Mouse (Mus musculus): Measurements from ENCODE around the gene Gm49387.
"Not testable (repeated sequence)": the region's sequence is repeated elsewhere in the genome, so short reads cannot be mapped to it uniquely, and the experiment has no call there.

Gene Gm49387

DNA sequence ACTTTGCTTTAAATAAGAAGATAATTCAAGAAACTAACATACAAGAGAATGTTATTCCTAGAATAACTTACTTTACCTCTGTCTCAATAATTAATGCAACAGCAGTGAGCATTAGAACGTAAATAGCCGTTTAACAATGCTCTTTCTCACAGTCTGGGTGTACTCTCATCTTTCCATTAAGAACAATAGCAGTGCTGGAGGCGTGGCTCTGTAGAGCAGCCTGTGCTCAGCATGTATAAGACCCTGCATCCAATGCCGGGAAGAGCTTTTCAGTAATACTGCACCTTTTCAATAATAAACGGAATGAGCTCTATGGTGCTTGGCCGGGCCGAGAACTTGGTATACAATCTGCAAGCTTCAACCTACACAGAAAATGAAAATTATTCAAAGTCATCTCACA is 10.0 kb downstream of the Gm49387 start:
- no peak for DNase-seq

DNA sequence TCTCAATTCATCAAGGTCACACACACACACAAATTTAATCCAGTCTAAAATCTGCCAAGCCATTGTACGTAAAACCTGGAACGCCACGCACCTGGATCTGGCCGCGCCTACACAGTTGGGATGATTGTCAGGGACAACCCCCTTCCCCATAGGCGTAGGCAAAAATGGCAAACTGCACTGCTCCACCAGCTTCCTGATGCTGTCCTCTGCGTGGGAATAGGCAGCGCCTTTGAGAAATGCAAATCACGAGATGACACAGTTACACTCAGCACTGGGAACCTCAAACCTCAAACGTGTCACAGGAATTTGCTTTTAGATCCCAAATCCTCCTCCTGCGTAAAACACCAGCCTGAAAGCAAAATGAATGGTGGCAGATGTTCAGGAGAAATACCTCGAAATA is 17.9 kb downstream of the Gm49387 start:
- no peak for DNase-seq

DNA sequence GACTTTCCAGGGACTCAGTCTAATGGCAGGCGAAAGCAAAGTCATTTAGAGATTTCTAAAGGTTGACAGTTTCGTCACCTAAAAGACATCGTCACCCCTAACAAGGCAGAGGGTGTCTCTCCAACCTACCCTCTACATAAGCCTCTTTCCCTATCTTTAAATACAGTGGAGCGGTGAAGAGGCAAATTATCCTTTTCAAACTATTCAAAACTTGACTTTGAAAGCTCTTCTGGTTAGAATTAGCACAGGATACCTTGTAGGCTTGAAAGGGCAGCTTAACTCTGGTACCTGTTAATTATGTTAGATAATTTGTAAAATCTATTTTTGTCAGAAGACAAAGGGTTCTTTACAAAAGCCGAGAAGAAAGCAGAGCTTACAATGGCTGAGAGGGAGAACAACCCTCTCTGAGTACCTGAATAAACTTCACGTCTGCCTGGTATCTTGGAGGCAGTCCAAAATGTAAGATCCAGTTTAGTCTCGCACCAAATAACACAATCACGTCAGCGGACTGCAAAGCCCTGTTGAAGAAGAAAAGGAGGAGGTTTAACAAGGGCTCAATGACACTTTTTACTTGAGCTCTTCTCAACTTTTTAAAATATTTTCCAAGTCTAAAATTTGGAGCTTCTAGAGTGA is 20.0 kb downstream of the Gm49387 start:
- no peak for DNase-seq

DNA sequence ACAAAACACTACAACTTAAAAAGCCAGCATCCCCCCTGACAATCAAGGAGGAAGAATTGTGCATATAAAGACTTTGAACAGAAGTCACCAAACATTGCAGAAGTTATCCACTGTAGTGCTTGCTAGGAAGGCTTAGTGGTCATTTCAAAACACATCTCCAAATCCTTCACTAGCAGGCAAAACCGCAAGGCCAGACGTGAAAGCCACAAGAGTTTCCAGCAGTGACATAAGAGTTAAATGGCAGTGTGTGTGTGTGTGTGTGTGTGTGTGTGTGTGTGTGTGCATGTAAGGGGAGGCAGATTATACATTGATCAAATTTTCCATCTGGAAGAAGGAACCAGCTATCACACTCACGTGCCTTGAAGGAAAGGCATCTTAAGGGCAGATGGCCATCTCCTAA is 22.7 kb downstream of the Gm49387 start:
- no peak for DNase-seq

DNA sequence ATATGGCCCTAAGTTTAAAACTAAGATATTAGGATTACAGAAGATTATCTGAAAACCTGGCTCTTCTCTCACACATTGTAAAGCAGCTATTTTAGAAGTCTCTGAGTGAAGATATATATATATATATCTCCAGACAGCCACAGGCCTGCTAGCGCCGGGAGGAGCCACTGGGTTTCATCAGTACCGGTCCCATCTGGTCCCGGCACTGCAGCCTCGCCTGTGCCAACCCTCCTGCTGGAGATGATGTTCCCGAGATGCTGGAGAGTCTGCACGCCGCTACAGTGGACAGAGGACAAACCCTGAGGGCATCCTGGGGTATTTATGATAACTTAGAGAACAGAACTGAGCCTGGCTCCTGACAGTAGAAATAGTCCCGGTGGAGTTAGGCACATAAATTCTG is 23.5 kb downstream of the Gm49387 start:
- no peak for DNase-seq

DNA sequence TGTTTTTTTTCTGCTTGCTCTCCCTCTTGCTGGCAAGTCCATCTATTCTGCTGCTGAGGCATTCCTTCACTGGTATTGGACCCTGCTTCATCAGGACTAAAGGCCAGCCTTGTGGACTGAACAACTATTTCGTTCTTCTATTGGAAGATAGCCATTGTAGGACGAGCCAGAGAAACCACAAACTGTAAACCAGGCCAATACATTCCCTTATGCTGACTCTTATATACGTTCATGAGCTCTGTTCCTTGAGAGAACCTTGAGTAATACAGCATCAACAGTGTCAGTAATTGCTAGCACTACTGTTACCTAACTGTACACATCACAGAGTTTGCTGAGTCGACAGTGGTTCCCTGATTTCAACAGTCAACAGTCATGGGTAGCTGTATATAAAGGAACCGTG is 27.0 kb downstream of the Gm49387 start:
- no peak for DNase-seq

DNA sequence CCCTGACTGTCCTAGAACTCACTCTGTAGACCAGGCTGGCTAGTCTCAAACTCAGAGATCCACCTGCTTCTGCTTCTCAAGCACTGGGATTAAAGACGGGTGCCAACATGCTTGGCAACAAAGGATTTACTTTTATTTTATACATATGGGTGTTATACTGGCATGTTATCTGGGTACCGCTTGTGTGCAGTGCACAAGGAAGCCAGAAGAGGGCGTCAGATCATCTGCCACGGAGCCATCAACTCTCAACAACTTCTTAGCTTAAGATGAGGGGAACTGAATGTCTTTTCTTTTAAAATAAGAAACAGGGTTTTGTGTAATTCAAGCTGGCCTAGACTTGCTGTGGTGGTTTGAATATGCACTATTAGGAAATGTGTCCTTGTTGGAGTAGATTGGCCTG is 28.7 kb downstream of the Gm49387 start:
- no peak for DNase-seq

DNA sequence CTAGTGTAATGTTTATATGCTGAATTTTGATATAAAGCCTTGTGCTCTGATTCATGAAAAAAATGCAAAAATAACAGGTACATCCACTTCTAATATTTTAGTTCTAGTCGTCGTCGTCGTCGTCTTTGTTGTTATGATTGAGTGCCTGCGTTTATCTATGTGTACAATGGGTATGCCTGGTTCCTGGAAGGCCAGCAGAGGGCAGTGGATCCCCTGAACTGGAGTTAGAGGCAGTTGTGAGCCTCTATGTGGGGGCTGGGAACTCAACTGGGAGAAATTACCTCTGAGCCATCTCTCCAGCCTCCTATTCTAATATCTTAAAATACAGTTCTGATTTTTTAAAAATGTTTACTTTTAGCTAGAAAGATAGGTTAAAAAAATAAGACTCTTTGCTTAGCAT is 35.2 kb downstream of the Gm49387 start:
- no peak for DNase-seq

DNA sequence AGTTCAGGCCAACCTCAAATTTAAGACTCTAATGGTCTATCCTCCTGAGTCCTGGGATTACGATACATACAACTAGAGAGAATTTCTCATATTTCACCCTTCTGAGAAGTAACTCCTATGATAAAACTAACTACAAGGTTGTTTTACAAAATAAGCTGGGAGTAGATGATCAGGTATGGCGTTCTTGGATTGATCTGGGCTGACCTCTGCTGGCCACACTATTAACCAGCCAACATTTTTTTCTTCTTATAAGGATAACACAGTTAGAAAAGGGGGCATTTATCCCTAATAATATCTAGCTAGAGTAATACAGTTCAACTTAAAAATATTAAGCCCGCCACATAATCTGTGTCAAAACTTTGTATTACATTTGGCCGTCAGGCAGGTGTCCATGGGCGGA is 35.8 kb downstream of the Gm49387 start:
- peak; percentile 51 for DNase-seq

DNA sequence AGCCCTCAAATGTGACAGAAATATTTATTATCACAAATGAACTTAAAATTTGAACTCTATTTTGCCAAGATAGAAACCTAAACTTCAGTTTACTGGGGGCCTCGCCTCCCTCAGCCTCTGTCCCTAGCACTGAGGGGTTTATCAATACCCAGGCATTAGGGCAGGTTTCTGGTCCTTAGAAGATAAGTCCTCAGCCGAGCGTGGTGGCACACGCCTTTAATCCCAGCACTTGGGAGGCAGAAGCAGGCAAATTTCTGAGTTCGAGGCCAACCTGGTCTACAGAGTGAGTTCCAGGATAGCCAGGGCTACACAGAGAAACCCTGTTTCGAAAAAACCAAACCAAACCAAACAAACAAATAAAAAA is 38.1 kb downstream of the Gm49387 start:
- not testable (repeated sequence) for DNase-seq

DNA sequence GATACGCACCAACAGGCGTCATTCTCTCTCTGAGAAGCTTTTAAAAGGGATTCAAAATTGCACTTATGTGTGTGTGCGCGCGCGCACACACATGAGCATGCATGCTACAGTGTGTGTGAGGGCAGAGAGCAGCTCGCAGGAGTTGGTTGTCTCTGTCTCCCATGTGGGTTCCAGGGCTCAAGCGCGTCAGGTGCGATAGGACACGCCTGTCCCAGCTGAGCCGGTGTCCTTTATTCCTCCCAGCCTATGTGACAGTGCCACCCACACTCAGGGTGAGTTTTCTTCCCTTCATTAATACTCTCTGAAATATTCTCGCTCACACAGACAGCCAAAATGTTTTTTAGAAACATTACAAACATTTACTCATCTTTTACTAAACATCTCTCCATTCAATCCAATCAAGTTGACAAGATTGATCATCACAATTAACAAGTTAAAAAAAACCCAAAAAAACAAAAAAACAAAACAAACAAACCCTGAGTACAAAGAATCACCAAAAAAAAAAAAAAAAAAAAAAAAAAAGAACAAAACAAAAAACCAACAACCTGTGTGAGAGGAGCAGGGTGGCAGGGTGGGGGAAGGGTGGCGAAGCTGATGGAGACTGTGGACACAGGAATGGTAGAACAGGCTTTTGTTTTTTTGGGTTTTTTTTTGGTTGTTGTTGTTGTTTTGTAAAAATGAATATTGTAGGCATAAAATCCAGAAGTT is 38.6 kb downstream of the Gm49387 start:
- DNase-seq = no peak

DNA sequence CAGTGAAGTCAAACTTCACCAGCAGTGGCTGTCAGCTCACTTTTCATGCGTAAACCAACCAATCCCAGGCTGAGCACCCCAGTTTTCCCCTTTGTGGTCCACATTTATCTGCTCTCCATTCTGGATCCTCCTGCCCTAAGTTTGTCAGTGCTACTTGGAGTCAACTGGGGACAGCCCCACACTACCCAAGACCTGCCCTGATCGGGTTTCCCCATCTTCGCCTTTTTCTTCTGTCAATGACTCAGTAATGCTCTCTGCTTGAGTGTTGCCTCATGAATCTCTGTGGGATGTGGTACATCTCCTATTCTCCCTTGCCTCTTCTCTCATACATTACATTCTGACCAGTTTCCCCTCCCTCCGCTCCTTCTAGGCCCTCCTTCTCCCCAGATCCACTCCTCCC is 43.2 kb downstream of the Gm49387 start:
- DNase-seq = no peak

DNA sequence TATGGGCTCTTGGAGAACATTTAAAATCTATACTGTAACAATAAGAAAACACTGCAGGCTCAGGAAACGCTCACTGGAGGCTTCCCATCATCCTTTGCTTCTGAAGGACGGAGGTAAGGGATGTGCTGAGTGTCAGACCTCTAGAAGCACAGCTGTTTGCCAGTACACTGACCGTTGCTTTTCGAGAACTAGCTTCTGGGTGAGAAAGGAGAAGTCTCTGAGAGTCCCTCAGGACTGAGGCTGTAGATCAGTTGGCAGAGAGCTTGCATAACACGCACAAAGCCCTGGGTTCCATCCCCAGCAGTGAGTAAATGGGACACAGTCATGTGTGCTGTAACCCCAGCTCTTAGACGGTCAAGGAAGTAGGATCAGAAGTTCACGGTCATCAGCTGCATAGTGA is 44.3 kb downstream of the Gm49387 start:
- no peak for DNase-seq

DNA sequence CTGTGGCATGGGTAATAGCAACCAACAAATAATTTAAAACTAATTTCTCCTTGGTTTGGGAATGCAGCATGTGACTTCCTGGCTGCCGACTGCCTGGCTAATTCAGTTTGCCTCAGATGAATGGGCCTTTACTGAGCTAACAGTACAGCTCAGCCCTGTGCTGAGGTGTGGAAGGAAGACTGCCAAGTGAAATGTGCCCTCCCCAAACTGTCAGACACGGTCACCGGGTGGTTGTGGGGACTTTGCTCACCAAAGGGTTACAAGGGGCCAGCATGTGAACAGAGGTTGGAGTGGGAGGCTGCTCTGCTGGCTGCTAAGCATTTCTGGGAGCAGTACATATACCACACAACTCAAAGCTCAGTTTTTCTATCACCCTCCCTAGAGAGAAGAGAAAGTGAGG is 46.0 kb downstream of the Gm49387 start:
- DNase-seq = no peak

DNA sequence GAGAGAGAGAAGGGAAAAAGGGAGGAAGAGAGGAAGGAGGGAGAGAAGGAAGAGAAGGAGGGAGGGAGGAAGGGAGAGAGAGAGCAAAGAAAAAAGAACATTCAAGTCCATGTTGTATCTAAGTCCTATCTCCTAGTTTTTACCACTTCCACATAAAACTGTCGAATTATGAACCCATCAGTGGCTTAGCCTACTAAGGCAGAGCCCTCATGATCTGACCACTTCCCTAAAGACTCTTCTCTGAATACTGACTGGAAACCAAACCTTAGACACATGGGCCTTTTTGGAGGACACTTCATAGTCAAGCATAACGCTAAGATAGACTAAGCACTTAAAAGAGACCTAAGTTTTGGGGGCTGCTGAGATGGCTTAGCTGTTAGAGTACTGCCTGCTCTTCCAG is 47.6 kb downstream of the Gm49387 start:
- DNase-seq = no peak

DNA sequence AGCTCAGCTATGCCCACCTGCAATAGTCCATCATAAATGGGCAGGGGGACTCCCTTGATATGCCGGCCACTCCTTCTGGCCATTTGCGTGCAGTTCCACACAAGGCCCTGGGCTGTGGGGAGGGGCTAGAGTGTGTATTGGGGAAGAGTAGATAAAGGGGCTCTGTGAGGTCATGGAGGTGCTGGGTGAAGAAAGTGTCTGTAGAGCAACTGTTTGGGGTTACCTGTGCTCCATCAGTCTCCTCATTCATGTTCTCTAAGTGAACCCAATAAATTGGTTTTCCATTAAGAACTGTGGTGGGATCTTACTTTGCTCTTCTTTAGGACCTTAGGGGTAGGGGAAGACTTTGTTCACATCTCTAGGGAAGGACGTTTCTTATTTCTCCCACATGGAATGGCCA is 49.4 kb downstream of the Gm49387 start, which contains the start of gene Colq:
TSS of gene Colq (minus strand) at position 101 of the 400 bp plus-strand sequence.
- DNase-seq = no peak

DNA sequence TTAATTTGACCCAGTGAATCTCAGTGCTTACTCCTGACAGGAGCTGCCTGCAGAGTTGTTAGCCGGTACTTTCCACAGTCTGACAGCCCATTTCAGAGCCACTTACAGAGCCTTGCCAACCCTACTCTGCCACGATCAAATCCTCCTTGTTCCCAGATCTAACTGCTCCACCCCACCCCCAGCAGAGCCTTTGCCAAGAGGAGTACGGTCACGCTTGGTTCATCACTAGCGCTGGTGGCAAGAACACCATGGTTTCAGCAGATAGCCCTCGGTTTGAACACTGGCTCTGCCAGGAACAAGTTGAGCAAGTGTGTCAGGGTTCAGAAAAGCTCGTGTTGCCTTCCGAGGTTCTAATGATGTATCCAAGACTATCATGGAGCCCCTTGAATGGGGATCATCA is 54.2 kb downstream of the Gm49387 start:
- DNase-seq = no peak

DNA sequence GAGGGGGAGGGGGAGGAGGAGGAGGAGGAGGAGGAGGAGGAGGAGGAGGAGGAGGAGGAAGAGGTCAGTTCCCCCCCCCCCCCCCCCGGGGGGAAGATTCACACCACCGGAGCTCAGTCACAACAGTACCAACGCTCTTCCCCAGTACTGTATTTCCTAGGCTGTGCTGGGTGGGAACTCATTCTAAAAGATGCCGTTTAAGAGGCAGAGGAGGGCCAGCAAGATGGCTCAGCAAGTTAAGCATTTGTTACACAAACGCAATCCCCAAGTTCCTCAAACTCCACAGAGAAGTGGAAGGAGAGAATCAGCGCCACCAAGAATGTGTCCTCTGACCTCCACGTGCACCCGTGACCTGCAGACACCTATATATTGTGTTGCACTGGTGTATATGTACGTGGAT is 57.6 kb downstream of the Gm49387 start:
- no peak for DNase-seq

DNA sequence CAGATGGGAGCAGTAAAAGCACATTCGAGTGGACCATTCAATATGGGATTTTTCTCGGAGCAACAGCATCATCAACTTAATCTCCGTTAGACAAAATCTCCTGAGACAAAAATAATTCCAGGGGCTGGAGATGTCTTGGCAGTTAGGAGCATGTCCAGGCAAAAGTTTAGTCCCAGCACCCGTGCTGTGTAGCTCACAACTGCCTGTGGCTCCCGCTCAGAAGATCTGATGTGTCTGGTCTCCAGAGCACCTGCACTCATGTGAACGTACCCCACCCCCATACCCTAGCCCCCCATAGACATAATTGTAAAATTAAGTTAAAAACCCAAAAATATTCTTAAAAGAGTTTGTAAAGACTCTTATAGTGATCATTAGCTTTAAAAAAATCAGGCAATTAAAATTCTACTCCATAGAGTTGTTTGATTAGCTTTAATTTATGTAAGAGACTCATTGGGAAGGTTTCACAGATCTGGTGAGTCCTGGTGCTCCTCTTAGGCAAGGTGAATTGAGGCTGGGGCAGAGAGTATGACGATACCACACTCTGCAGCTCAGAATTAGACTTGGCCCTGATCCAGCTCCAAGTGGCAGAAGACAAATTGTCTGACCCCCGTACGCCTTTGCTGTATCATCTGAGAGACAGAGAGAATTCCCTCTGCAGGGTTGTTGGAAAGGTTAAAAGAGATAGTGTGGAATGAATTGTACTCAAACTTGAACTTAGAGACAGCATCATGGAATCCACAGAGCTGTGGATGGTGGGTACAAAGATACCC is 62.5 kb downstream of the Gm49387 start:
- no peak for DNase-seq

DNA sequence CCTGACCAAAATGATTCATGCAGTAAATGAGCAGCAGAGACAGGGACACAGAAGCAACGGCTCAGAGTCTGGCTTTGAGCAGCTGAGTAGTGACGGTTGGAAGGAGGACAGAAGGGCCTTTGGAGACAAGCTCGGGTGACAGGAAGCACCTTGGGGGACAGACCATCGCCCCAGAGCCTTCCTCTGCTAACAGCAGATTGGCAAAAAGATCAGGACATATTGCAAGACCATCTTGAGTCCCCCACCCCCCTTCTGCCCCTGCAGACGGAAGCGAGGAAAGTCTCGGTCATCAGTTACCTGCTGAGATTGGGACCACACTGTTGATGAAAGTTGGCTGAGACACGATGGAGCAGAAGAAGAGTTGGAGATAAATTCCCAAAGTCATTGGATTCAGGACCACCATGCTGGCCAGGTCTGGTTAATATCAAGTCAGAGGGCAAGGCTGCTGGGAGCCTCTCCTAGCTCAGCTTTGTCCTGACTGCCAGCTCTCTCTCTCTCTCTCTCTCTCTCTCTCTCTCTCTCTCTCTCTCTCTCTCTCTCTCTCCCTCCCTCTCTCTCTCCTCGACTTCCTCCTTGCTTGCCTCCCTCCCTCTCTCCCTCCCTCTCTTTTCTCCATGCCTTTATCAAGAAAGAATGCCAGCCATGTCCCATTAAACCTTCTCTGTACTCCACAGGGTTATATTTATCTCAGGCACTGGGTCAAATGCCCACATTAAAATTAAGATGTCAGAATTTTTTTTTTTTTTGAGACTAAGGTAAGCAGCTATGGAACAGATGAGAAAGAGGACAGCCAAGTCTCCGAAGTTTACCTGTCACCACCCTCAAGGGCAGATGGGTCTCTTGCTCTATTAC is 63.6 kb downstream of the Gm49387 start:
- no peak for DNase-seq

DNA sequence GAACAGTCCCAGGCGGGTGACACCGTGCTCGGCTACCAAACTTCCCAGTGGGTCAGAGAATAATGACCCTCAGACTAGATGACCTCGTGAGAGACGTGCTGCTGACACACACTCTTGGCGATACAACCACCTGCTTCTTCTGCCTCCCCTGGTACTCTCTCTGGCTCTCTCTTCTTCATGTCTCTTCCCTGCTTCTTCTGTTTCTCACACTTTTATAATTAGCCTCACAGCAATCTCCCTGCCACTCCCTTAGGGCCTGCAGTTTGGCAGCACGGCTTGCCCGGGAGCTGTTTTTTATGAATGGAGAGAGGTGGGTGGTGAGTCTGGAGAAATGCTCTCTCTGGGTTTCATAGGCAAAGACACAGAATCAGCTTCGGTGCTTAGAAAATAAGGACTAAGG is 64.8 kb downstream of the Gm49387 start:
- no peak for DNase-seq

DNA sequence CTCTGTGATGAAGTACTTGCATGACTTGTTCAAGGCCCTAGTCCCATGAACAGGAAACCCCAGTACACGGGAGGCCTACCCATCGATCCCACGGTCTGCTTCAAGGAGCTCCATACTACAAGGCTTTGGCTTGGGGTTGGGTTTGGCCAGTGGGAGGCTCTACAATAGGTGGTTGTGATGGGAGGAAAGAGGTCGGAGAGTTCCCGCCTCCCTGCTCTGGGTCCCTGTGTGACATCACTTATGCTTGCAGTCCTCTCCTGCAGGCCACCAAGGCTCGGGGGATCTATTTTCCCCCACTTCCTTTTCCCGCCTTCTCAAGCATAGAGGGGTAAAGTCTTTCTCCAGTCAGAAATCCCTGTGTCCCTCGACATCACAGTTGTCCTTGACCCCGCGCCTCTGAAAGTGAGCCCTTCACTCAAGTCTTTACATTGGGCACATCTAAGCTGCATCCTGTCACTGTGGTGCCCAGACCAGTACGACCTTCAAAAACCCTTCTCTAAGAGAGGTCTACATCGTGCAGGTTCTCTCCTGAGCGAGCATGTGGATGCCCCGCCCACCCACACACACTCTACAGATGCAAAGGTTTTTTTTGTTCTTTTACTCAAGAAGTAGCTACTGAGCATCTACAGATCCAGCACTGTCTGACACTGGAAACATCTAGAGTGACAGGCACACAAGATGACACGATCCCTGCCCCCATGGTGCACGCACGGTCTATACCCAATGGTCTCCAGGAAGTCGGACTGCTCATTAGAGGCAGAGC is 65.6 kb downstream of the Gm49387 start:
- no peak for DNase-seq

Measured in lung, postnatal 10 days (tissue).